Mouse (Mus musculus) spleen, adult 12 weeks (tissue): ENCODE results near the gene Dffa.
"Not testable (repeated sequence)": the region's sequence is repeated elsewhere in the genome, so short reads cannot be mapped to it uniquely, and the experiment has no call there.

Experiments
- DNase-seq: peaks from one replicate; pipeline ENCODE4 v3.0.0; 2022; ENCODE audit warnings: low spot score

Gene Dffa

GRCm38 (mm10) chr4:149098571-149098970 is 5.4 kb upstream of the Dffa start:
- no peak for DNase-seq

GRCm38 (mm10) chr4:149099369-149100017 is 4.5 kb upstream of the Dffa start, which contains the start of gene Pex14:
Gene Pex14 (minus strand): TSS chr4:149099876.
- DNase-seq = peak; percentile 78

- DNase-seq = not testable (repeated sequence)
These were observed 3.5 kb upstream of the Dffa start for GRCm38 (mm10) chr4:149100449-149100848.

- DNase-seq = no peak
These were observed 2.5 kb upstream of the Dffa start for GRCm38 (mm10) chr4:149101456-149101855.

- not testable (repeated sequence) for DNase-seq
These were observed 16.1 kb downstream of the Dffa start for GRCm38 (mm10) chr4:149119978-149120562.

- DNase-seq = no peak
These were observed 19.5 kb downstream of the Dffa start for GRCm38 (mm10) chr4:149123432-149123831.

- no peak for DNase-seq
These were observed 21.6 kb downstream of the Dffa start for GRCm38 (mm10) chr4:149125341-149126114.

- DNase-seq = no peak
These were observed 22.2 kb downstream of the Dffa start for GRCm38 (mm10) chr4:149126115-149126509.

- no peak for DNase-seq
These were observed 22.7 kb downstream of the Dffa start, which contains the start of gene Cort for GRCm38 (mm10) chr4:149126663-149127062. Gene Cort (minus strand): TSS chr4:149126763.

GRCm38 (mm10) chr4:149128467-149128866 is 24.5 kb downstream of the Dffa start:
- DNase-seq = no peak

- no peak for DNase-seq
These were observed 27.2 kb downstream of the Dffa start for GRCm38 (mm10) chr4:149131021-149131752.

- DNase-seq = peak; percentile 23
These were observed 28.0 kb downstream of the Dffa start for GRCm38 (mm10) chr4:149131789-149132565.

- no peak for DNase-seq
These were observed 29.4 kb downstream of the Dffa start for GRCm38 (mm10) chr4:149133395-149133794.

- no peak for DNase-seq
These were observed 32.3 kb downstream of the Dffa start for GRCm38 (mm10) chr4:149136116-149136850.

GRCm38 (mm10) chr4:149136982-149137770 is 33.2 kb downstream of the Dffa start, which contains the start of gene Cenps:
Gene Cenps (minus strand): TSS chr4:149137629.
- DNase-seq = peak; percentile 78

- no peak for DNase-seq
These were observed 34.6 kb downstream of the Dffa start for GRCm38 (mm10) chr4:149138515-149138914.

GRCm38 (mm10) chr4:149143594-149143993 is 39.6 kb downstream of the Dffa start:
- no peak for DNase-seq

- DNase-seq = peak; percentile 36
These were observed 40.5 kb downstream of the Dffa start for GRCm38 (mm10) chr4:149144459-149144858.

GRCm38 (mm10) chr4:149145151-149145550 is 41.2 kb downstream of the Dffa start:
- DNase-seq = no peak

GRCm38 (mm10) chr4:149147528-149147927 is 43.6 kb downstream of the Dffa start:
- DNase-seq = no peak
